8 mouse cellular contexts compared by ENCODE assay signal in genomic region chr3:108328441-108328841, GRCm38 (mm10). TPM values are rescaled to one million over a fixed set of nuclear protein-coding genes. Genes with fewer than 3 reads are reported as not detected.
DNase-seq lines count a peak whose midpoint lies in the region; ATAC-seq and TF ChIP-seq lines count a peak whose summit lies in the region.

No protein-coding gene starts in this region.

- no peaks in the 10 kb centered on the region for H3K27me3 ChIP-seq in kidney, adult 2 months (replicated peaks; ENCODE audit: control insufficient read depth, insufficient read depth, low read length)
- H3K27me3 ChIP-seq in lung, postnatal 0 days (replicated peaks; ENCODE audit: insufficient read depth, low read length): no peaks in the 10 kb centered on the region
- no peaks in the 10 kb centered on the region for H3K27me3 ChIP-seq in stomach, embryonic 15.5 days (replicated peaks)

- H3K27ac ChIP-seq in kidney, adult 2 months (ENCODE audit: insufficient read depth, low read depth, low read length): no peak overlapping the region
- peak overlapping the region; percentile 81 for H3K27ac ChIP-seq in lung, postnatal 0 days (ENCODE audit: low read length)
- H3K27ac ChIP-seq in stomach, embryonic 15.5 days: peak overlapping the region; percentile 73

- TF ChIP-seq CTCF in kidney, adult 2 months (conservative IDR thresholded peaks at IDR 0.05; ENCODE audit: insufficient read depth, insufficient read length, low read depth, low read length): no peak
- peak; percentile 17; the same call in 1 of the 2 replicates for TF ChIP-seq CTCF in lung, postnatal 0 days (IDR thresholded peaks at IDR 0.05)

- peak overlapping the region; percentile 34 for H3K4me2 ChIP-seq in lung, postnatal 0 days (replicated peaks; ENCODE audit: low read depth, low read length)
- 0 out of 2 replicates have a peak overlapping the region, but pooled peaks have one; percentile 0 for H3K4me2 ChIP-seq in stomach, embryonic 15.5 days

- 23% methylated on average over 9 of the region's 9 CpGs for WGBS in kidney, adult 2 months
- WGBS in lung, postnatal 0 days: 12% methylated on average over 9 of the region's 9 CpGs
- 55% methylated on average over 9 of the region's 9 CpGs for WGBS in stomach, embryonic 15.5 days

- DNase-seq in right cerebral cortex, adult 18-20 months: peak; percentile 67
- no peak for DNase-seq in right cerebral cortex, postnatal 36 days (ENCODE audit: low spot score in 2 of 2)
- peak; percentile 39 for DNase-seq in heart, adult 8-10 months (ENCODE audit: low spot score)
- DNase-seq in kidney, adult 2 months: peak; percentile 46
- DNase-seq in lung, postnatal 0 days (ENCODE audit: low spot score): peak; percentile 83
- no peak for DNase-seq in thymus, postnatal 0 days (ENCODE audit: low spot score)

- ATAC-seq in common myeloid progenitor, adult 5-6 weeks (replicated peaks; ENCODE audit: low read depth, poor library complexity, severe bottlenecking): peak; percentile 88
- peak; percentile 79 for ATAC-seq in lung, postnatal 0 days
- peak; percentile 58; the same call in 1 of the 2 replicates for ATAC-seq in stomach, embryonic 15.5 days (ENCODE audit: insufficient read depth, low FRiP score, low read depth)

- TF ChIP-seq POLR2A in kidney, adult 2 months (IDR thresholded peaks at IDR 0.05; ENCODE audit: low read depth, low read length): no peak

- H3K36me3 ChIP-seq in kidney, adult 2 months (ENCODE audit: control insufficient read depth, insufficient read depth, low read length): no peaks in the 10 kb centered on the region
- H3K36me3 ChIP-seq in lung, postnatal 0 days (ENCODE audit: insufficient read depth, low read length): 0 out of 2 replicates have a peak, but pooled peaks cover 5% of the 10 kb centered on the region
- peaks cover 11% of the 10 kb centered on the region; the same call in 1 of the 2 replicates for H3K36me3 ChIP-seq in stomach, embryonic 15.5 days

- H3K9ac ChIP-seq in lung, postnatal 0 days (replicated peaks; ENCODE audit: low read depth): no peak overlapping the region
- no peak overlapping the region for H3K9ac ChIP-seq in stomach, embryonic 15.5 days

- TF ChIP-seq EP300 in lung, postnatal 0 days (IDR thresholded peaks at IDR 0.05): no peak

- H3K4me1 ChIP-seq in kidney, adult 2 months (ENCODE audit: control insufficient read depth, insufficient read depth, low read length): no peaks in the 10 kb centered on the region
- 0 out of 2 replicates have a peak, but pooled peaks cover 6% of the 10 kb centered on the region for H3K4me1 ChIP-seq in lung, postnatal 0 days (ENCODE audit: insufficient read depth, low read depth, low read length)
- H3K4me1 ChIP-seq in stomach, embryonic 15.5 days: no peaks in the 10 kb centered on the region

- H3K4me3 ChIP-seq in kidney, adult 2 months (ENCODE audit: insufficient read depth, low read depth, low read length): no peak overlapping the region
- H3K4me3 ChIP-seq in lung, postnatal 0 days (ENCODE audit: low read depth, low read length): no peak overlapping the region
- H3K4me3 ChIP-seq in stomach, embryonic 15.5 days (replicated peaks): no peak overlapping the region

- H3K9me3 ChIP-seq in lung, postnatal 0 days (ENCODE audit: low read length): no peaks in the 10 kb centered on the region
- H3K9me3 ChIP-seq in stomach, embryonic 15.5 days: no peaks in the 10 kb centered on the region

RNA-seq across cellular contexts. Expression of gene Mybphl, which starts 36.3 kb away (rescaled TPM):
- not detected in 2 replicates for total RNA-seq in common myeloid progenitor, adult 5-6 weeks (2017)
- total RNA-seq in heart, adult 8-10 months (2022): 10 to 100 TPM; 42.7 to 64.1 (median 55.8) TPM
- polyA plus RNA-seq in kidney, adult 2 months (2012; rRNA removed): 0.06 TPM in 1 of 2 replicates, not detected in the other
- polyA plus RNA-seq in lung, postnatal 0 days (2015; fragmentation: Nextera tagmentation; extraction: Ambion mirVana): 5.6 and 7.1 TPM in 2 replicates
- not detected in 2 replicates for polyA plus RNA-seq in stomach, embryonic 15.5 days (2015; fragmentation: Nextera tagmentation; extraction: Ambion mirVana)
- polyA plus RNA-seq in thymus, postnatal 0 days (2015; fragmentation: Nextera tagmentation; extraction: Ambion mirVana): 0.23 and 0.29 TPM in 2 replicates

RNA-seq across cellular contexts. Expression of gene Sort1, which starts 44.6 kb away (rescaled TPM):
- 13.9 and 22.5 TPM in 2 replicates for total RNA-seq in common myeloid progenitor, adult 5-6 weeks (2017)
- total RNA-seq in heart, adult 8-10 months (2022): 10 to 100 TPM; 17.5 to 20.2 (median 19.0) TPM
- polyA plus RNA-seq in kidney, adult 2 months (2012; rRNA removed): 30.2 and 34.2 TPM in 2 replicates
- 30.8 and 34.2 TPM in 2 replicates for polyA plus RNA-seq in lung, postnatal 0 days (2015; fragmentation: Nextera tagmentation; extraction: Ambion mirVana)
- 12.4 and 14.2 TPM in 2 replicates for polyA plus RNA-seq in stomach, embryonic 15.5 days (2015; fragmentation: Nextera tagmentation; extraction: Ambion mirVana)
- polyA plus RNA-seq in thymus, postnatal 0 days (2015; fragmentation: Nextera tagmentation; extraction: Ambion mirVana): 2.7 and 2.9 TPM in 2 replicates

RNA-seq across cellular contexts. Expression of gene Psrc1, which starts 55.2 kb away (rescaled TPM):
- 29.3 and 31.6 TPM in 2 replicates for total RNA-seq in common myeloid progenitor, adult 5-6 weeks (2017)
- under 1 TPM in 3 of 4 experiments, not detected in 1; 0.20 to 0.31 (median 0.22) TPM for total RNA-seq in heart, adult 8-10 months (2022)
- 1.6 and 1.7 TPM in 2 replicates for polyA plus RNA-seq in kidney, adult 2 months (2012; rRNA removed)
- 2.3 and 3.7 TPM in 2 replicates for polyA plus RNA-seq in lung, postnatal 0 days (2015; fragmentation: Nextera tagmentation; extraction: Ambion mirVana)
- 34.9 and 38.9 TPM in 2 replicates for polyA plus RNA-seq in stomach, embryonic 15.5 days (2015; fragmentation: Nextera tagmentation; extraction: Ambion mirVana)
- 16.7 and 17.1 TPM in 2 replicates for polyA plus RNA-seq in thymus, postnatal 0 days (2015; fragmentation: Nextera tagmentation; extraction: Ambion mirVana)

Comparison
In these comparisons a context has a peak if more than half of its experiments do, and no peak if none do; other contexts are left out.
1. DNase-seq: peak in right cerebral cortex, adult 18-20 months (single experiment), heart, adult 8-10 months (single experiment), kidney, adult 2 months (single experiment) and lung, postnatal 0 days (single experiment); none in right cerebral cortex, postnatal 36 days (0 of 2) and thymus, postnatal 0 days (single experiment).
2. Peak in every context shown above with its lines, with median percentiles within 50 percentile points of each other: ATAC-seq.